Mouse (Mus musculus) E14TG2a.4 (cell line): Measurements from ENCODE around the gene Prkab1.

ENCODE experiments used
- CTCF ChIP-seq: conservative IDR thresholded peaks from 2 replicates; pipeline ENCODE4 v1.5.1; 2014; ENCODE audit warnings: low read length
- NANOG ChIP-seq: IDR thresholded peaks from 2 replicates; pipeline ENCODE4 v1.6.1; 2014; ENCODE audit warnings: borderline replicate concordance, low read length, mixed read lengths
- POU5F1 ChIP-seq: IDR thresholded peaks from 2 replicates; pipeline ENCODE4 v1.6.1; 2014; ENCODE audit warnings: low read length, borderline replicate concordance

DNA sequence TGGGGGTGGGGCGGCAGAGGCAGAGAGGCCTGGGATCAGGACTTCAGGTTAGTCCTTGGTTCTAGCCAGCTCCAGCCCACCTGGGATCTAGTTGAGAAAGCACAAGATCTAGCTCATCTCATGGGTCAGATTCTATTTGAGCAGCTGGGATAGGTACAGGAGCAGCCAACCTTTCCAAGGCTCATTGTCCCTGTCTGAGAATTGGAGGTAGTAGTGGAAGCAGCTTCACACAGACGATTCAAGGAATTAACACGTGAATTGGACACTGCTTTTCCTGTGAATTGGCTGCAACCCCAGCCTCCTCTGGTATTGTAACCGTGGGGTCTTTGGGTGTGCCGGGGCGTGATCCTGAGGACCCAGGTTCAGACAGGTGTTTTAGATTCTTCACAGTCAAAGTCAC, 28.5 kb upstream of the Prkab1 start:
- TF ChIP-seq CTCF (no peak), POU5F1 (no peak), NANOG (no peak)
